Mouse (Mus musculus): Measurements from ENCODE around the gene Pacsin3.
"Not testable (repeated sequence)": the region's sequence is repeated elsewhere in the genome, so short reads cannot be mapped to it uniquely, and the experiment has no call there.

The Pacsin3 gene

GRCm38 (mm10) chr2:91255661-91256150 lies at the start of gene Pacsin3:
Gene Pacsin3 (plus strand): TSS chr2:91255954.
- no peak for DNase-seq (ENCODE audit: low spot score)

DNA sequence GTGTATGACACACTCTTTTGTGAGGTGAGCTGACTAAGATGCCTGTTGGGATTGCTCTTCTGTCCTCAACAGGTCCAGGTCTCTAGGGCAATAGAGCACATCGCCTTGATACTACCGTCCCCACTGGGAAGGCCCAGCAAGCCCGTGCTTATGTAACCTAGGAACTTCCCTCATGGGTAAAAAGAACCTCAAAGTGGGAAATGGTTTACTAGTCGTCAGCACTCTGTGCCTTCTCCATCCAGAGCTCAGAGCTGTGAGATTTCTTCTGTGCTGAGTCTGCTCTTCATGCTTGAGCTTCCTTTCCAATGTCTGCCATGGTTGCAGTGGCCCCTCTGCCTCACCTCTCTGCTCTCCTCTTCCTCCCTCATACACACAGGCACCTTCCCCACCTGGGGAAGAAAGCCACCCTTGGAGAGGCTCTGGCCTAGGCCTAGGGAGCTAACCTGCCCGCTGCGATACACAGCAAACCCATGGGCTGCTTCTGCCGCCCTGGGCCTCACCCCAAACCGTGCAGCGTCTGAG lies 49.4 kb upstream of the Pacsin3 start:
- DNase-seq (ENCODE audit: low spot score): no peak

DNA sequence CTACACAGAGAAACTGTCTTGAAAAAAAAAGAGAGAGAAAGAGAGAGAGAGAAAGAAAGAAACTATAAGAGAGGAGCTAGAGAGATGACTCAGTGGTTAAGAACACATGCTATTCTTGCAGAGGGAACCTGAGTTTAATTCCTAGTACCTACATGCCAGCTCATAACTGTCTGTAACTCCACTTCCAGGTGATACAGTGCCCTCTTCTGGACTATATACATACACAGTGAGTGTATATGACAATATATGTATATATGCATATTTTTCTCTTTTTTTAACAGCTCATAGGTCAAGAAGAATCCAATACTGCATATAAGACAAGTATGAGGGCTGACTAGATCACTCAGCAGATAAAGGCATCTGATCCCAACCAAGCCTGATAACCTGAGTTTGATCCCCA lies 42.4 kb upstream of the Pacsin3 start:
- DNase-seq (ENCODE audit: low spot score): no peak

- DNase-seq (ENCODE audit: low spot score): no peak
Measured at GRCm38 (mm10) chr2:91217032-91217431, 38.7 kb upstream of the Pacsin3 start.

DNA sequence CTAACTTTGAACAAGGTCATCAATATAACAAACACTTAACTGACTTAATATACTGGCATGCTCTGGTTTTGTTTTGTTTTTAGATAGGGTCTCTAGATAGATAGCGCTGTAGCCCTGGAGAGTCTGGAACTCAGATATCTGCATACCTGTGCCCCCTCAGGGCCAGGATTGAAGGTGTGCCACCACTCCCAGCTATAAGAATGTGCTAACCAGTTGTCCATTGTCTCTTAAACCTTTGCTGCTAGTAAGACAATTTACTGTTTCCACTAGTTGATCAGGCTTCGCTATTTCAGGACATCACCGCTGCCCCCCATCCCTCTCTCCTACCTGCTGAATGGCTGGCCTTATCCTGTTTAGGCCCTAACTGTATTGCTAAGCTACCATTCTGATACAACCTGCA lies 35.3 kb upstream of the Pacsin3 start:
- no peak for DNase-seq (ENCODE audit: low spot score)

GRCm38 (mm10) chr2:91223614-91224013 lies 32.1 kb upstream of the Pacsin3 start:
- no peak for DNase-seq (ENCODE audit: low spot score)

GRCm38 (mm10) chr2:91229735-91230134 lies 26.0 kb upstream of the Pacsin3 start:
- DNase-seq (ENCODE audit: low spot score): peak; percentile 46

GRCm38 (mm10) chr2:91236601-91237510 lies 18.9 kb upstream of the Pacsin3 start, which contains the start of gene Ddb2:
Gene Ddb2 (minus strand): TSS chr2:91236982.
- peak; percentile 76 for DNase-seq (ENCODE audit: low spot score)

GRCm38 (mm10) chr2:91237511-91238080 lies 18.2 kb upstream of the Pacsin3 start:
- not testable (repeated sequence) for DNase-seq (ENCODE audit: low spot score)

DNA sequence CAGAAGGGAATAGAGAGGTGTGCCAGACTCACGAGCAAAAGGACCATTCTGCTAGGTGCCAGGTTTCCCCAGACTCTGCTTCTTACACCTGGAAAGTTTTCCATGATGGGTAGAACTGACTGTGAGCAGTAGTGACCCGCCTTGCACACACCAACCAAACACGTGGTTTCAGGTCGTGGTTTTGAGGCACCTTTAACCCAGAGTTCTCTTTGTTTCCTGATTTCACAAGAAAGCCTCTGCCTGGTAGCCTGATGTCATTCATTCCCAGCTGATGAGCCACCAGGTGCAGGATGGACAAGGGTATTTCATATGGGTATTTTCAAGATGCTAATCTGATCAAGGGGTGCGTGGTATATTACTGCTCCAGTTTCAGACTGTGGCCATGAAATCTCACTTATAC lies 13.2 kb upstream of the Pacsin3 start:
- no peak for DNase-seq (ENCODE audit: low spot score)

DNA sequence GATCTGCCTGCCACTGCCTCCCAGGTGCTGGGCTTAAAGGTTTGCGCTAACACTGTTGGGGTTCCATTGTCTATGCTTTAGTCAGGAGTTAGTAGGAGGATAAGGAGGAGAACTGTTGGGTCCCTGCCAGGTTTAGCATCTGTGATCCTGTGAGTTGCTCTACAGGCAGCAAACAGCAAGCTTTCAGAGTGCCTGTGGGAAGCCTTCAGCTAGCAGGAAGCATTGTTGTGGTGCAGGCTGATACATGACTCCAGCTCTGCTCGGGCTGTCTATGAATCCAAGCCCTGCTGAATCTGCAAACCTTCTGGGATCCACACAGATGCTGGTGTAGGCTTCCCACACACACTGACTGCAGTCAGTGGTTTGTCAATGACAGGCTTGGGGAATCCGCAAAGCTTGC lies 12.3 kb upstream of the Pacsin3 start:
- no peak for DNase-seq (ENCODE audit: low spot score)

GRCm38 (mm10) chr2:91244557-91245228 lies 11.1 kb upstream of the Pacsin3 start:
- DNase-seq (ENCODE audit: low spot score): no peak

DNA sequence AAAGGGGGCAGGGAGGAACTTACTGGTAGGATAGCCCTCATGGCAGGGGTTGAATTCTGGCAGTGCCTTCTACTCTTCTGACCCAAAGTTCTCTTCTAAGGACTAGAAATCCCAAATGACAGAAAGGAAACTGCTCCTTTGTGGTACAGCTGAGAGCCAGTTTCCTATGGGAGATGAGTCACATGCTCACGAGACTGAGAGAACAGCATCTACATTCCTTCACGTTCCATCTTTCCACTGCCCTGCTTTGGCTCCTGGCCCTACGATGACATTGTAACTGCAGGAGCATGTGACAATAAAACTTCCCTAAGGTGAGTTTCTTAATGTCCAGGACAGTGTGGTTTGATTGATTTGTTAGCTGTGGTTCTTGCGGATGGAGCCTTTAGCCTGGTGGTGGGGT lies 7.4 kb upstream of the Pacsin3 start:
- DNase-seq (ENCODE audit: low spot score): no peak

DNA sequence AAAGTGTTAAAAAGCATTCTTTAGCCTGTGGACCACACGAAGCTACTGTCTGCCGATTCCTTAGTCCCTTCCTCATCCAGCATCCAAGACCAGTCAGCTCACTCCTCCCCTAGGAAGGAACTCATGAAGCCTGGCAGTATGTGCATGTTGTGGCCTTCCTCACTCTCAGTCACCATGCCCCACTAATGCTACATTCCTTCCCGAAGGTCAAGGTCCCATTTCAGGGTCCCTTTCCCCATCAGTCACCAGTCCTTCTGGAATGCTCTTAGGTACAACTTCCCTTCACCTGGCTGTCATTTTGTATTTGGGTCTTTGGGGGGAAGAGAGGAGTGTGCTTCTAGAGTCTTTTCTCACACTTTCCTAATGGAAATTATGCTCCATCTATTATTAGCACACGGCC lies 3.8 kb upstream of the Pacsin3 start:
- DNase-seq (ENCODE audit: low spot score): no peak

- no peak for DNase-seq (ENCODE audit: low spot score)
Measured at GRCm38 (mm10) chr2:91252512-91252911, 3.2 kb upstream of the Pacsin3 start.

- no peak for DNase-seq (ENCODE audit: low spot score)
Measured at GRCm38 (mm10) chr2:91254725-91255380, 901 bp upstream of the Pacsin3 start.

DNA sequence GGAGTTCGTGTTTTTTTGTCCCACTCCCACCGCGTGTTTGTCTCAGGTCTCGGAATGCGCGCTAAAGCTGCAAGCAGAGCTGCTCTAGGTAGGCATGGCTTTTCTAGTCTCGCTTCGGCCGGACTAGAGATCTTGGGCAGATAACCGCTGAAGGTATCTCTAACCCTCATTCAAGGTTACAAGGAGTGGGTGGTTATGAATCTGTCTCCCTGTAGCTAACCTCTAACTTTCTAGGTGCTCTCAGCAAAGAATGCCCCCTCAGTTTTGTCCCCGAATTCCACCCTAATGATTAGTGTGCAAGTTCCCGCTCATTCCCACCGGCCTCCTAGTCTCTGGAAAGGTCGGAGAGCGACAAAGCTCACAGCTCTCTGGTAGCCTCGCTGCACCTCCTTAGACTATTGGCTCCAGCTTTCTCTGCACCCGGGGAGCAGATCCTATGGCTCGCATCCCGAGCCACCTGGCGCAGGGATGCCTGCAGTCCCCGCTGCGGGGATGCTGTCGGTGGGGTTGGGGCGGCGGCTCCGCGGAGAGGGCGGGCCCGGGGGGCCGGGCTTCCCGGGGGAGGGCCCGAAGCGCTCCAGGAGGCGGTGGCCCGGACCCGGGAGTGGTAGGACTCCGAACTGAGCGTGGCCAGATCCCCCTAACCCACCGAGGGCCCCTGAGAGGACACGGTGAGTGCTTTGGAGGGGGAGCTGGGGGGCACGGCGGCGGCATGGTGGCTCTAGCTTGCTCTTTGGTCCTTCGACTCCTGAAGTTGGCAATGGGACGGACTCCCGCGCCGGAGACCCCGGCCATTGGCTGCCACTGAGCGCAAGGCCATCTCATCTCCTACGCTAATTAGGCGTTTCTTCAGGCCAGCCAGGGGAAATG lies 737 bp downstream of the Pacsin3 start:
- no peak for DNase-seq (ENCODE audit: low spot score)

GRCm38 (mm10) chr2:91257126-91257980 lies 1.6 kb downstream of the Pacsin3 start:
- DNase-seq (ENCODE audit: low spot score): no peak

DNA sequence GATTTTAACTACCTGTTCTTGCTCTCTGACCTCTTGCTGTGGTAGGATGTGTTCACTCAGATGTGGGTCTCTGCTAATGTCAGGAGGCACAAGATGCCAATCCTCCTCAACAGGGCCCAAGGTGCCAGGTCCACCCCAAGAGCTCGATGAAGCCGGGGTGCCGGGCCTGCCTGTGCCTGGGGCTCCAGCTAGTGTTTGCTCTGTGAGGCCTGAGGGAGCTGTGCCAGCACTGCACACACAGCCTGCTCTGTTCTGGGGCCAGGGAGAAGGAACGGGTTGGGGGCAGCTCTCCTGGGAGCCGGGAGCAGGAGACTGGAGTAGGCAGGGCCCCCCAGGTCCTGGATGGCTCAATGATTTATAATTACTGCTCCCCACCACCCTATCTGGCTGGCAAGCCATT lies 2.3 kb downstream of the Pacsin3 start:
- DNase-seq (ENCODE audit: low spot score): no peak

- no peak for DNase-seq (ENCODE audit: low spot score)
Measured at GRCm38 (mm10) chr2:91258830-91259229, 3.1 kb downstream of the Pacsin3 start.
